Mouse (Mus musculus) small intestine, adult 2 months (tissue): Measurements from ENCODE around the gene Kcnq2. TPM values are rescaled to one million over a fixed set of nuclear protein-coding genes. Genes with fewer than 3 reads are reported as not detected.
A peak's percentile ranks its signal among the peaks of the same experiment; 100 is the strongest.

Source experiments
- H3K27ac ChIP-seq: fragments of 200-500 bp; 2 replicates; pipeline ENCODE4 v1.5.1; 2012; ENCODE audit warnings: low read depth, low read length, control low read depth, inconsistent platforms; ENCODE audit not compliant: insufficient read depth
- H3K27me3 ChIP-seq: fragments of 200-500 bp; 2 replicates; pipeline ENCODE4 v1.6.1; 2012; ENCODE audit warnings: mild to moderate bottlenecking, moderate library complexity, low read length, inconsistent platforms; ENCODE audit not compliant: control insufficient read depth, insufficient read depth
- H3K36me3 ChIP-seq: fragments of 200-500 bp; 2 replicates; pipeline ENCODE4 v1.6.1; 2012; ENCODE audit warnings: mild to moderate bottlenecking, low read length, control low read depth, inconsistent platforms; ENCODE audit not compliant: control insufficient read depth, insufficient read depth
- H3K4me1 ChIP-seq: fragments of 200-500 bp; 2 replicates; pipeline ENCODE4 v1.6.1; 2012; ENCODE audit warnings: low read length, inconsistent platforms, mixed read lengths; ENCODE audit not compliant: control insufficient read depth, insufficient read depth, insufficient read length
- H3K4me3 ChIP-seq: fragments of 200-500 bp; 2 replicates; pipeline ENCODE4 v1.5.1; 2012; ENCODE audit warnings: low read depth, mild to moderate bottlenecking, control low read depth, inconsistent platforms, low read length, moderate library complexity
- CTCF ChIP-seq: fragments of 200-500 bp; IDR thresholded peaks from 2 replicates; pipeline ENCODE4 v1.5.1; 2012; ENCODE audit warnings: low read depth, mild to moderate bottlenecking, control low read depth, inconsistent platforms, low read length, moderate library complexity, mixed read lengths; ENCODE audit not compliant: insufficient replicate concordance, insufficient read length; ENCODE audit errors: extremely low read depth
- POLR2A ChIP-seq: fragments of 200-500 bp; IDR thresholded peaks from 2 replicates; pipeline ENCODE4 v1.6.1; 2012; ENCODE audit warnings: low read depth, mild to moderate bottlenecking, control low read depth, inconsistent platforms, low read length, moderate library complexity
- WGBS: fragments of 180-500 bp; shearing (Covaris S2); methylation state at CpG from one replicate; pipeline ENCODE4 v1.1.7; 2018; 5-methylcytosine and 5-hydroxymethylcytosine counted together
- polyA plus RNA-seq: library from polyadenylated mRNA; depleted of rRNA; stranded (reverse); fragments of >200 nt; gene quantifications from 2 replicates; pipeline ENCODE4 v1.2.3, GENCODE M21; 2012

Gene Kcnq2
- polyA plus RNA-seq, 1 experiment, result 0.51 TPM

DNA sequence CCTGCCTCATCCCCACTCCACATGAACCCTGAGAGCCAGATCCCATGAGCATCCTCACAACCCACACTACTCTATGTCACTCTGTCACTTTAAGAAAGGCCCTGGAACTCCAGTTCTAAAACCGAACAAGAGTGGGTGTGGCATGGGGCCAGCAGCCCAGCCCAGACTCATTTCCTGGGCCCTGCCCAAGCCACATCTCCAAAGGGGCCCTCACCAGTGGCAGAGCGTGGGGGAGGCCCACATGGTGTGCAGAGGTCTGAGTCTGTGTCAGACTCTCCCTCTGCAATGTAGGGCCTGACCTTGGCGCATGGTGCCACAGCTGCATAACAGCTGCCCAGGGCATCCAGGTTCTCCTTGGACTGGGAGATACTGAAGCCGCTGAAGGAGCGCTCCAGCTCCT is 54.2 kb downstream of the Kcnq2 start:
- H3K27ac ChIP-seq, result no peak overlapping the region
- H3K4me3 ChIP-seq, result no peak overlapping the region
- WGBS, result 37% methylated on average over 5 of the region's 5 CpGs
- no peaks in the 10 kb centered on the region for H3K4me1 ChIP-seq
- TF ChIP-seq CTCF, result no peak
- TF ChIP-seq POLR2A, result no peak
- no peaks in the 10 kb centered on the region for H3K36me3 ChIP-seq
- no peaks in the 10 kb centered on the region for H3K27me3 ChIP-seq

DNA sequence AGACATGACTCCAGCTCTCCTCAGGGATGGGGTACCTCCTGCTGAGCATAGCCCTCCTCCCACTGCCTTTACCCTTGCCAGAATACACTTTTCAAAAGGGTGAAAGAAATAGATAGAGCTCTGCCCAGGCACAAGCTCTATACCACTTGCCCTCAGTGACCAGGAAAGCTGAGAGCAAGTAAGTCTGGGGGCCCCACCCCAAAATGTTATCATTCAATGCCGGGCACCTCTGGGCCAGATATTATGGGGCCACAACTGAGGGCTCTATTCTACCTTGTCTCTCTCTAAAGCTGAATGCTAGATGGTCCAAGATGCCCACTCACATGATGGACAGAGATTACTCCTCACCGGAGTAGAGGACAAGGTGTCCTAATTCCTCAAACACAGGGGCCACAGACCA is 55.6 kb downstream of the Kcnq2 start:
- Histone ChIP-seq H3K27me3 (no peaks in the 10 kb centered on the region), H3K4me3 (no peak overlapping the region), H3K36me3 (no peaks in the 10 kb centered on the region), H3K4me1 (no peaks in the 10 kb centered on the region), H3K27ac (no peak overlapping the region)
- TF ChIP-seq POLR2A (no peak), CTCF (no peak)
- WGBS, result 62% methylated on average over 2 of the region's 2 CpGs

DNA sequence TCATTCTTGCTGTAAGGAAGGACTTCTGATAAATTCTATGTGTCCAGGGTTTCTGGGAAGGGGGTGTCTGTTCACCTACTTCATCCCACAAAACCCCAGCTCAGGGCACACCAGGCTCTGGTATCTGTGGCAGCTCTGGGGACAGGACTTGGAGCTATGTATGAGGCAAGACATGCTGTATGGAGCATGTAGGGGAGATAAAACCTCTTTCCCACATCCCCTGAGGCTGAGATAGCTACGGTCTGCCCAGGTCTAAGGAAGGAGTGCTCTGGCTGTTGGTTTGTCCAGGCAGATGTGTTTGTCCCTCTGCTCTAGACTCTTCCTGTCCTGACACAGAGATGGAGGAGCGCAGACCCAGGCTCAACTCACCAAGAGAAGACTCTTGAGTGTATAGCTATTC is 56.2 kb downstream of the Kcnq2 start:
- no peaks in the 10 kb centered on the region for H3K27me3 ChIP-seq
- H3K36me3 ChIP-seq, result no peaks in the 10 kb centered on the region
- H3K27ac ChIP-seq, result no peak overlapping the region
- H3K4me1 ChIP-seq, result no peaks in the 10 kb centered on the region
- WGBS, result 88% methylated on average over 2 of the region's 2 CpGs
- H3K4me3 ChIP-seq, result no peak overlapping the region
- no peak for TF ChIP-seq POLR2A
- no peak for TF ChIP-seq CTCF

DNA sequence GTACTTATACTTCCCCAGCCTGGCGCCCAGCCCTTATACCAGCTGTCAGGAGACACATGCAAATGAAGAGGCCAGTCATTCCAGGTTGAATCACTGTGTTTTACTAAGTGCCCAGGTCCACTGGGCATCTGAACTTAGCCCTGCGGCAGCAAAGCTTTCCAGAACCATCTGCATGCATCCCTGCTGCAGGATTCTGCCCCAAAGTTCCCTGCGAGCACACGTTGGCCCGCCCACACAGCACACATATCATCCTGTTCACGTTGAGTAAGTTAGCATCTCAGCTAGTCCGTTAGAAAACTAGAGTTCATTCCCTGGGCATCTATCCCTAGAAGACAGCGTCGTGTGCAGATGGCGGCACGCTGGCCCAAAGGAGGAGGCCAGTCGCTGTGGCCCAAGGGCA is 59.6 kb downstream of the Kcnq2 start:
- Histone ChIP-seq H3K36me3 (no peaks in the 10 kb centered on the region), H3K27ac (no peak overlapping the region), H3K27me3 (no peaks in the 10 kb centered on the region), H3K4me3 (no peak overlapping the region), H3K4me1 (no peaks in the 10 kb centered on the region)
- TF ChIP-seq POLR2A (no peak), CTCF (no peak)
- 83% methylated on average over 12 of the region's 12 CpGs for WGBS

DNA sequence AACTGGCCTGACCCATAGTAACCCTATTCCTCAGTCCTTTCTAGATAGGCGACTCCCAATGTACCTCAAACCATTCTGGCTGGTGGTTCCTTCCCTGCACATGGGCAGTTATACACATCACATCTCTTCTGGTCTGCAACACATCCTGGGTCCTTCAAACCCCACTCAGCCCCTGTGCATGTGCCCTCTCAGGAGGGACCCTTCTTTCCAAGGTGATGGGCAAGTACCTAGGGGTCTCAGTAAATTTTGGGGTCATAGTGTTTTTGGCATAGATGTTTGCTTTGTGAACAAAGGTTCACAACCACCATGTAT is 62.7 kb downstream of the Kcnq2 start:
- no peaks in the 10 kb centered on the region for H3K36me3 ChIP-seq
- no peak overlapping the region for H3K27ac ChIP-seq
- TF ChIP-seq CTCF, result no peak
- TF ChIP-seq POLR2A, result no peak
- 0% methylated on average over 1 of the region's 1 CpGs for WGBS
- no peak overlapping the region for H3K4me3 ChIP-seq
- no peaks in the 10 kb centered on the region; the same call in 1 of the 2 replicates for H3K27me3 ChIP-seq
- H3K4me1 ChIP-seq, result no peaks in the 10 kb centered on the region

DNA sequence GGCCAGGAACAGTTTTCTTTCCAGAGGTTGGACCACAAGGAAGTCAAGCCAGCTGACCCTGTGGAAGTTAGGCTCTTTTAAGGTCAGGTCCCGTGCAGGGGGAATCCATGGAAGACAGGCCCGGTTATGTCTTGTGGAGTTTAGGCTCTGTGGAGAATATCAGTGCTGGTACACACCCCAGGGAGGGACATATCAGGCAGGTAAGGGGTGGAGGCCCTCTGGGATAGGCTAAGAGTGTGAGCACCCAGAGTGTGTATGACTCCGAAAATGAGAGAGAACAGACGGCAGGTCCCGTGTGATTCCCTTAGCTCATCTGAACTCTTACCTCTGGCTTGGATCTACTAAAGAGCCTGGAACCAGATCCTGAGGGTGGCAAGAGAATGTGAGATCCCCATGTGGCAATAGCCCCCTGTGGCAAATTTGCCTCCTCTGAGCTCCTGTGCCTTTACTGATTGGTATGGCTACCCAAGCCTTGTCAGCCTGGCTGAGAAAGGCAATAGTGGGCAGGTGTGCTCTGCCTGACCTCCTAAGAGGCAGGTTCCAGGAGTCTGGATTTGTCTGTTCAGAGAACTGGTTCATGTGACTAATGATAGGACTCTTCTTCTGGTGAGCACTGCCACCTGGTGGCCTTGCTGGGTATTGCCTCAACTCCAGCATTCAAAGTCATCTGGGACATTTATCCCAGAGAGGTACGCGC is 63.2 kb downstream of the Kcnq2 start:
- no peaks in the 10 kb centered on the region for H3K36me3 ChIP-seq
- no peak overlapping the region for H3K4me3 ChIP-seq
- no peak overlapping the region for H3K27ac ChIP-seq
- no peaks in the 10 kb centered on the region for H3K4me1 ChIP-seq
- H3K27me3 ChIP-seq, result no peaks in the 10 kb centered on the region; the same call in 1 of the 2 replicates
- TF ChIP-seq POLR2A (no peak), CTCF (peak; percentile 83; the same call in 1 of the 2 replicates)
- 56% methylated on average over 7 of the region's 7 CpGs for WGBS

DNA sequence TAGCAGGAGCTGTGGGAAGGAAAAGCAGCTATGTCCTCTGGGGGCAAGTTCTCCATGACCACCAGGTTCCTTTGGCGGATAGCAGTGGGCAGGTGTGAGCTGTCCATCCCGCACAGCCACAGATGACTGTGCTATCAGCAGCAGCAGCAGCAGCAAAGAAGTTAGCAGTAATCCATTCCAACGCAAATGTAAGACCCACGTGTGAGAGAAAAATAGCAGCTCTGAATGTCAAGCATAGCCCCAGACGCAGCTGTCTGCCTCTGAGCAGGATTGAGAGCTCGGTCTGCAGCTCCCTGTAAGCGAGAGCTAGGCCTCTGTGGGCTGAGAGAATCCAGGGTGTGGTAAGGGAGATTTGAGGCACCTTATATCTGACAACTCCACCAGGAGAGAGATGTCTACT is 65.0 kb downstream of the Kcnq2 start:
- no peak for TF ChIP-seq CTCF
- no peak for TF ChIP-seq POLR2A

More for the DNA sequence above, 65.0 kb downstream of the Kcnq2 start:
- Histone ChIP-seq H3K36me3 (no peaks in the 10 kb centered on the region), H3K27ac (no peak overlapping the region), H3K4me1 (no peaks in the 10 kb centered on the region), H3K4me3 (no peak overlapping the region), H3K27me3 (no peaks in the 10 kb centered on the region; the same call in 1 of the 2 replicates)
- 53% methylated on average over 7 of the region's 7 CpGs for WGBS
